Comparison of ENCODE assay signal across 8 mouse cellular contexts in genomic region chr5:33438214-33438613, GRCm38 (mm10). TPM values are rescaled to one million over a fixed set of nuclear protein-coding genes. Genes with fewer than 3 reads are reported as not detected.
DNase-seq lines count a peak whose midpoint lies in the region; ATAC-seq and TF ChIP-seq lines count a peak whose summit lies in the region.

No protein-coding gene starts in this region.

- no peak overlapping the region for H3K9ac ChIP-seq in heart, embryonic 11.5 days (ENCODE audit: low read depth, low read length)
- no peak overlapping the region for H3K9ac ChIP-seq in liver, embryonic 14.5 days (replicated peaks)

- no peaks in the 10 kb centered on the region for H3K36me3 ChIP-seq in heart, embryonic 11.5 days (ENCODE audit: control insufficient read depth, insufficient read depth, low read length)
- no peaks in the 10 kb centered on the region for H3K36me3 ChIP-seq in liver, embryonic 14.5 days (replicated peaks; ENCODE audit: control insufficient read depth, insufficient read depth, low read depth)

- no peak overlapping the region for H3K4me3 ChIP-seq in heart, embryonic 11.5 days (ENCODE audit: low read depth, low read length)
- H3K4me3 ChIP-seq in liver, embryonic 14.5 days (ENCODE audit: insufficient read depth in 1 of 2, low read depth in 2 of 2, low read length in 2 of 2) = no peak overlapping the region

- peak; percentile 56; the same call in 1 of the 2 replicates for ATAC-seq in heart, embryonic 11.5 days (replicated peaks; ENCODE audit: insufficient number of reproducible peaks, low FRiP score, low TSS enrichment)
- ATAC-seq in liver, embryonic 14.5 days (ENCODE audit: insufficient read depth) = peak; percentile 33; the same call in 1 of the 2 replicates

- H3K4me2 ChIP-seq in heart, embryonic 11.5 days = no peak overlapping the region
- no peak overlapping the region for H3K4me2 ChIP-seq in liver, embryonic 14.5 days (ENCODE audit: low read depth)

- no peak for TF ChIP-seq EP300 in liver, embryonic 14.5 days (IDR thresholded peaks at IDR 0.05; ENCODE audit: low read depth)

- peaks cover 15% of the 10 kb centered on the region for H3K4me1 ChIP-seq in heart, embryonic 11.5 days (ENCODE audit: control insufficient read depth, insufficient read depth, low read length)
- H3K4me1 ChIP-seq in liver, embryonic 14.5 days (replicated peaks; ENCODE audit: control insufficient read depth in 2 of 2, insufficient read depth in 2 of 2, low read length in 1 of 2) = peaks cover 0 to 2% of the 10 kb centered on the region in 2 experiments; a peak in 1 of 4 replicates

- TF ChIP-seq CTCF in liver, embryonic 14.5 days (IDR thresholded peaks at IDR 0.05; ENCODE audit: low read depth) = no peak

- DNase-seq in 3134 (ENCODE audit: extremely low read depth, insufficient read length, low spot score) (peak; percentile 33), MN1 (ENCODE audit: low spot score) (peak; percentile 44)
- DNase-seq in embryo, embryonic 9.5 days (ENCODE audit: extremely low spot score) = peak; percentile 92
- DNase-seq in kidney, postnatal 25 days = peak; percentile 93 to 98
- peak; percentile 62 to 66 (median 62) for DNase-seq in liver, embryonic 14.5 days (ENCODE audit: low read depth in 3 of 3, low spot score in 3 of 3)
- peak; percentile 99 for DNase-seq in ovary, postnatal 14 days (ENCODE audit: low spot score)
- peak; percentile 71 to 91 for DNase-seq in urinary bladder, adult 18-20 months (ENCODE audit: low spot score in 2 of 2)

- H3K27ac ChIP-seq in heart, embryonic 11.5 days (ENCODE audit: low read depth, low read length) = no peak overlapping the region
- H3K27ac ChIP-seq in liver, embryonic 14.5 days = no peak overlapping the region

- H3K27me3 ChIP-seq in heart, embryonic 11.5 days (ENCODE audit: control insufficient read depth, insufficient read depth, low read length) = peaks cover 89% of the 10 kb centered on the region
- H3K27me3 ChIP-seq in liver, embryonic 14.5 days (ENCODE audit: control insufficient read depth, insufficient read depth, low read length) = peaks cover 52% of the 10 kb centered on the region

- no peaks in the 10 kb centered on the region for H3K9me3 ChIP-seq in heart, embryonic 11.5 days (replicated peaks; ENCODE audit: control insufficient read depth, low read length)
- no peaks in the 10 kb centered on the region for H3K9me3 ChIP-seq in liver, embryonic 14.5 days (ENCODE audit: control insufficient read depth, low read length)

- WGBS in heart, embryonic 11.5 days (ENCODE audit: insufficient replicate concordance) = 2% methylated on average over 23 of the region's 23 CpGs
- 3% methylated on average over 23 of the region's 23 CpGs for WGBS in liver, embryonic 14.5 days (ENCODE audit: insufficient replicate concordance)

RNA-seq across cellular contexts. Expression of gene Nkx1-1, which starts 4.4 kb away (rescaled TPM):
- polyA plus RNA-seq in heart, embryonic 11.5 days (2014; fragmentation: Nextera tagmentation; extraction: Ambion mirVana) = not detected in 2 replicates
- polyA plus RNA-seq in liver, embryonic 14.5 days (2012; rRNA removed) = not detected in 2 replicates
- polyA plus RNA-seq in liver, embryonic 14.5 days (2014; fragmentation: Nextera tagmentation; extraction: Ambion mirVana) = not detected in 2 replicates

RNA-seq across cellular contexts. Expression of gene Uvssa, which starts 59.9 kb away (rescaled TPM):
- 4.0 and 4.2 TPM in 2 replicates for polyA plus RNA-seq in heart, embryonic 11.5 days (2014; fragmentation: Nextera tagmentation; extraction: Ambion mirVana)
- 1.5 and 2.2 TPM in 2 replicates for polyA plus RNA-seq in liver, embryonic 14.5 days (2012; rRNA removed)
- polyA plus RNA-seq in liver, embryonic 14.5 days (2014; fragmentation: Nextera tagmentation; extraction: Ambion mirVana) = 1.5 and 2.1 TPM in 2 replicates

Comparison
In these comparisons a context has a peak if more than half of its experiments do, and no peak if none do; other contexts are left out.
1. DNase-seq: peak in every context shown above with its lines; median percentile 99 in ovary, postnatal 14 days; 96 in kidney, postnatal 25 days; 92 in embryo, embryonic 9.5 days; 81 in urinary bladder, adult 18-20 months; 62 in liver, embryonic 14.5 days; 44 in MN1; 33 in 3134.